Mouse (Mus musculus): ENCODE measurements around the gene Tmem245. TPM values are rescaled to one million over a fixed set of nuclear protein-coding genes. Genes with fewer than 3 reads are reported as not detected.
A peak's percentile ranks its signal among the peaks of the same experiment; 100 is the strongest.

Gene Tmem245
- polyA plus RNA-seq, 1 experiment: 11.0 TPM

DNA sequence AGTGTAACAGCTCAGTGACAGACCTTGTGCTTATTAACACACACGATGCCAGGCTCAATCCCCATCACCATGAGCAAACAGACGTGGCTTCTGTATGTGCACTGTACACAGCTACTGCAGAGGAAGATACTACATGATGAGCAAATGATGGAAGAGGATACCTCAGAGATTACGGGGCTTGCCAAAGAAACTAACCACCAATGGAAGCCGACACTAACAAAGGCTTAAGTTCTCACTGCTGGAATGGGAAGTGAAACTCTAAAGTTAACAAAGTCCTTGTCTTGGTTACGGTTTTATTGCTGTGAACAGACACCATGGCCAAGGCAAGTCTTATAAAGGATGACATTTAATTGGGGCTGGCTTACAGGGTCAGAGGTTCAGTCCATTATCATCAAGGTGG, 41.7 kb downstream of the Tmem245 start:
- Histone ChIP-seq H3K4me1 (ENCODE audit: control insufficient read depth, insufficient read depth, low read length) (no peaks in the 10 kb centered on the region), H3K4me3 (replicated peaks; ENCODE audit: insufficient read depth, low read depth, low read length) (no peak overlapping the region), H3K27ac (ENCODE audit: insufficient read depth, low read length) (no peak overlapping the region), H3K27me3 (ENCODE audit: control insufficient read depth, insufficient read depth, low read length) (no peaks in the 10 kb centered on the region)
- TF ChIP-seq CTCF (IDR thresholded peaks at IDR 0.05; ENCODE audit: borderline replicate concordance, insufficient read depth, low read depth, low read length) (no peak), POLR2A (IDR thresholded peaks at IDR 0.05; ENCODE audit: borderline replicate concordance, insufficient read depth, low read length) (no peak)
- no peak for DNase-seq
- 94% methylated on average over 5 of the region's 5 CpGs for WGBS

DNA sequence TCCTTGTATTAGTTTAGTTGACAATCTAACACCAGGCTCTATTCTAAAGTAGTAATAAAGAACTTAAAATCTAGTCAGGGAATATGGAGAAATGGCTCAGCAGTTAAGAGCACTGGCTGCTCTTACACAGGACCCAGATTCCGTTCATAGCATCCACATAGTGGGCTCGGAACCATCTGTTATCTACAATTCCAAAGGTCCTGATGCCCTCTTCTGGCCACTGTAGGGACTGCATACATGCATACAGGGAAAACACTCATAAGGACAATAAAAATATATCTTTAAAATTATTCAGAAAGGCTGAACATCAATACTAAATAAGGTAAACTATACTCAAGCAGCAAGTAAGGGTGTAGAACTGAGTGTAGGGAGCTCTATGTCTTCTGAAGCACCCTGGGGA, 45.6 kb downstream of the Tmem245 start:
- no peak for DNase-seq
- H3K4me3 ChIP-seq (replicated peaks; ENCODE audit: insufficient read depth, low read depth, low read length): no peak overlapping the region
- WGBS: 90% methylated on average over 2 of the region's 2 CpGs
- H3K27me3 ChIP-seq (ENCODE audit: control insufficient read depth, insufficient read depth, low read length): no peaks in the 10 kb centered on the region
- no peak overlapping the region for H3K27ac ChIP-seq (ENCODE audit: insufficient read depth, low read length)
- TF ChIP-seq CTCF (IDR thresholded peaks at IDR 0.05; ENCODE audit: borderline replicate concordance, insufficient read depth, low read depth, low read length) (no peak), POLR2A (IDR thresholded peaks at IDR 0.05; ENCODE audit: borderline replicate concordance, insufficient read depth, low read length) (no peak)
- no peaks in the 10 kb centered on the region for H3K4me1 ChIP-seq (ENCODE audit: control insufficient read depth, insufficient read depth, low read length)

DNA sequence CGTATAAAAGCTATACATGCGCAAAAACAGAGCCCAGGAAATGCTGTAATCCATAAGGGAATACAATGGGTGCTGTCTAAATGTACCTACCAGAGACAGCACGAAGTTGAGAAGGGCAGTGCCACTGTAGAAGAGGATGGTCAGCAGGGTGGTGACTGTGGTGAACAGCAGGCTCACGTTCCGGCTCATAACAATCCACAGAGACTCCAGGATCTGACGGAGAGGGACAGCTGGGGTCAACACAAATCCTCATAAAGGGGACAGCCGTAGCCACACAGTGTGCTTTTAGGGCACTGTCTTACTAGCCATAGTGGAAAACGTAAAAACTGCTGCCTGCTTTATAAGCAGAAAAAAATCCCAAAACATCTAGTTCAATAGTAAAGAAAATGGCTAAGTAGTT, 48.0 kb downstream of the Tmem245 start:
- 87% methylated on average over 8 of the region's 8 CpGs for WGBS
- TF ChIP-seq CTCF (IDR thresholded peaks at IDR 0.05; ENCODE audit: borderline replicate concordance, insufficient read depth, low read depth, low read length) (no peak), POLR2A (IDR thresholded peaks at IDR 0.05; ENCODE audit: borderline replicate concordance, insufficient read depth, low read length) (no peak)
- H3K4me3 ChIP-seq (replicated peaks; ENCODE audit: insufficient read depth, low read depth, low read length): no peak overlapping the region
- no peak overlapping the region for H3K27ac ChIP-seq (ENCODE audit: insufficient read depth, low read length)
- no peak for DNase-seq
- H3K4me1 ChIP-seq (ENCODE audit: control insufficient read depth, insufficient read depth, low read length): no peaks in the 10 kb centered on the region; the same call in 1 of the 2 replicates
- H3K27me3 ChIP-seq (ENCODE audit: control insufficient read depth, insufficient read depth, low read length): no peaks in the 10 kb centered on the region

DNA sequence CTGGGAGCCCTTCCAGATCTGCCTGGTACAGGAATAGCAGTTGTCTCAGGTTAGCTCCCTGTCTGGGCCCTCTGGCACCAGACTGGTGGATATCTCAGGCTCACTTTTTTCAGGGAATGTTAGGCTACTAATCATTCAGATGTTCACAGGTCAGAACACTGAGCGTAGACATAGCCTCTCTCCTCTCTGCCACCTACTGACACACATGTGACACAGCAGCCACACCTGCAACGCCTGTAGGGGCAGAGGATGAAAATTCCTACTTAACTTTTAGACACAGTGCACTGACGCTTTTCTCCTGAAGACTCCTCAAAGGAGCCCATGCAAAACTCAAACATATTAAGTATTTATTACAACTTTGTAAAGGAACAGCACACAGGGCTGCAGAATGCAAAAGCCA, 49.7 kb downstream of the Tmem245 start:
- no peak for DNase-seq

DNA sequence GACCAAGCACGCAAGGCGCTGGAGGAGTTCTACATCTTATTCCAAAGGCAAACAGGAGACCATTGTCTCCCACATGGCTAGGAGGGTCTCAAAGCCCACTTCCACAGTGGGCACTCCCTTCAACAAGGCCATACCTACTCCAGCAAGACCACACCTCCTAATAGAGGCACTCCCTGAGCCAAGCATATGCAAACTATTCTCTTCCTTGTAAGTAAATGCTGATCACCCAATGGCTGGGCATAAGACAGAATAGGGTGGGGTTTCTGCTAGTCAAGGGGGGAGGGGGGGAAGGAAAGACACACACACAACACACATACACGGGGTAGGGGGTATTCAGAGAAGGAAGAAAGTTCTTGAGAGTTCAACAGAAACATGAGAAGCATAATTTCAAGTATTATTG, 53.0 kb downstream of the Tmem245 start:
- Histone ChIP-seq H3K4me1 (ENCODE audit: control insufficient read depth, insufficient read depth, low read length) (no peaks in the 10 kb centered on the region; the same call in 1 of the 2 replicates), H3K27ac (ENCODE audit: insufficient read depth, low read length) (no peak overlapping the region), H3K27me3 (ENCODE audit: control insufficient read depth, insufficient read depth, low read length) (no peaks in the 10 kb centered on the region), H3K4me3 (replicated peaks; ENCODE audit: insufficient read depth, low read depth, low read length) (no peak overlapping the region)
- TF ChIP-seq POLR2A (IDR thresholded peaks at IDR 0.05; ENCODE audit: borderline replicate concordance, insufficient read depth, low read length) (no peak), CTCF (IDR thresholded peaks at IDR 0.05; ENCODE audit: borderline replicate concordance, insufficient read depth, low read depth, low read length) (no peak)
- 96% methylated on average over 3 of the region's 3 CpGs for WGBS
- no peak for DNase-seq

More for the DNA sequence above, 49.7 kb downstream of the Tmem245 start:
- TF ChIP-seq POLR2A (IDR thresholded peaks at IDR 0.05; ENCODE audit: borderline replicate concordance, insufficient read depth, low read length) (no peak), CTCF (IDR thresholded peaks at IDR 0.05; ENCODE audit: borderline replicate concordance, insufficient read depth, low read depth, low read length) (no peak)
- no peaks in the 10 kb centered on the region for H3K27me3 ChIP-seq (ENCODE audit: control insufficient read depth, insufficient read depth, low read length)
- 78% methylated on average over 3 of the region's 3 CpGs for WGBS
- no peaks in the 10 kb centered on the region; the same call in 1 of the 2 replicates for H3K4me1 ChIP-seq (ENCODE audit: control insufficient read depth, insufficient read depth, low read length)
- H3K4me3 ChIP-seq (replicated peaks; ENCODE audit: insufficient read depth, low read depth, low read length): no peak overlapping the region
- H3K27ac ChIP-seq (ENCODE audit: insufficient read depth, low read length): no peak overlapping the region

DNA sequence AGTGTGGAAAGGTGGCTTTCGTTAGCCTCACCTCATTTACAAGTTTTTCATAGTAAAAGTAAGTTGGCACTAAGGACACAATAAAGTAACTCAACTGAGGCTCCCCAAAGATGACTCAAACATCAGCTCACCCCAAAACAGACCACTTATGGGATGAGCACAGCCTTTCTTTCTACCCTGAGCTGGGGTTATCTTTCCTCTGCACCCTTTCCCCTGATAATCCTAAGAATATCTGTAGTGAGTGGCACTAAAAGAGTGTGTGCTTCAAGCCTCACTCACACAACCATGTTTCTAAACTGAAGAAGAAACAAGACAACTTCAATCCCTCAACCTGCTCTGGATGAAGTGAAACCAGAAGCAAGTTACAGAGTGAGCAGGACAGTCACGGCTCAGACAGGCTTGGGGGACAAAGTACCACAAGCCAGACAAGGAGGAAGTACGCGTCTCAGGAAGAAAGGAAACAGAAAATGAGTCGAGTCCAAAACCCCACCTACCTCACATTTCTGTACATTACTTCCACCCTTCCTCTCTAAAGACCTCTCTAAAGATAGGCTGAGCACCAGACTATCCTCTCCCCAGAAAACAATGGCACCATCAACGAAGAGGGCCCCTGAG, 54.6 kb downstream of the Tmem245 start:
- Histone ChIP-seq H3K27me3 (ENCODE audit: control insufficient read depth, insufficient read depth, low read length) (no peaks in the 10 kb centered on the region), H3K4me3 (replicated peaks; ENCODE audit: insufficient read depth, low read depth, low read length) (no peak overlapping the region), H3K27ac (ENCODE audit: insufficient read depth, low read length) (no peak overlapping the region), H3K4me1 (ENCODE audit: control insufficient read depth, insufficient read depth, low read length) (no peaks in the 10 kb centered on the region; the same call in 1 of the 2 replicates)
- 94% methylated on average over 6 of the region's 6 CpGs for WGBS
- no peak for DNase-seq
- TF ChIP-seq CTCF (IDR thresholded peaks at IDR 0.05; ENCODE audit: borderline replicate concordance, insufficient read depth, low read depth, low read length) (no peak), POLR2A (IDR thresholded peaks at IDR 0.05; ENCODE audit: borderline replicate concordance, insufficient read depth, low read length) (no peak)

DNA sequence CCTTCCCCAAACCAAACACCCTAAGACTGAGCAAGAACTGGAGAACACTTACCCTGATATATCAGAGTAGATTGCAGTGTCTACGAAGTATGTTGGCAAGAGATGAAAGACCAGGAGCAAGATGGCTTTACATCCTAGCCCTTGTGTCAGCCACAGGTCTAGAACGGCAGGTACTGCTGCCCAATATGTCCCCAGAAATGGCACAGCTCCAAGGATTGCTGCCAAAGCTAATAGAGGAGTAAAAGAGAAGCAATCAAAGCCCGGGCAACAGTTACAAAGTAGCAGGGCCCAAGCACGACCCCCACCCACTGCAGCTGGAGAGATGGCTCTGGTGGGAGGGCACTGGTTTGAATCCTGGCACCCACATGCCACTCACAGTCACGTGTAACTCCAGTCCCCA, 58.8 kb downstream of the Tmem245 start:
- no peaks in the 10 kb centered on the region for H3K4me1 ChIP-seq (ENCODE audit: control insufficient read depth, insufficient read depth, low read length)
- no peak overlapping the region for H3K27ac ChIP-seq (ENCODE audit: insufficient read depth, low read length)
- no peaks in the 10 kb centered on the region for H3K27me3 ChIP-seq (ENCODE audit: control insufficient read depth, insufficient read depth, low read length)
- H3K4me3 ChIP-seq (replicated peaks; ENCODE audit: insufficient read depth, low read depth, low read length): no peak overlapping the region
- TF ChIP-seq CTCF (IDR thresholded peaks at IDR 0.05; ENCODE audit: borderline replicate concordance, insufficient read depth, low read depth, low read length): no peak
- TF ChIP-seq POLR2A (IDR thresholded peaks at IDR 0.05; ENCODE audit: borderline replicate concordance, insufficient read depth, low read length): no peak
- peak; percentile 26 to 32 for DNase-seq
- WGBS: 16% methylated on average over 5 of the region's 5 CpGs

DNA sequence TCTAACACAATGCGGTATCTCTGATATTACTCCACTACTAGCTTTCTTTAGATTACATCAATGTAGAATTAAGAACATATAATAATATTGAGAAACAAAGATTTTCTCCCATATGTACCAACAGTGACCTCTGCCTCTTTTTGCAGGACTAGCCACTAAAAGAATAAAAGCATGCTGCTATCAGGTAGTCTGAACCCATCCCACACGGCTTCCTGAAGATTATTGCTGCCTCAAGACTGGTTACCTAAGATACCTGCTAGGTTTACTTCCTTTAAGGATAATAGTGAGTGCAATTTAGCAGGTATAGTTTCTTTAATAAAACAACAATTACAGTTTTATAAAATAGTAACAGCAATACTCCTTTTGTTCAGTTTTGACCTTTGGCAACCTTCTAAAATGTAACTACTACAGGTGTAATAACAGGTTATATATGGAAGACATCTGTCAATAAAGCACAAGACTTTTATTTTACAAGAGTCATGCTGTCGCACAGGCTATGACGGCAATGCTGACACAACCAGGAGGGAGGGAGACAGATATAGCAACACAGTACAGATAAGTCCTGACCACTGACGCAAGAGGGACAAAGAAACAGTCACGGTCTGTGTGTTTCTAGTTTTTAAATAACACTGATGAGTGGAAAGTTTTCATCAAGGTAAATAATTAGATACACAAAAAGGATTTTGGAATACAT, 60.8 kb downstream of the Tmem245 start:
- TF ChIP-seq CTCF (IDR thresholded peaks at IDR 0.05; ENCODE audit: borderline replicate concordance, insufficient read depth, low read depth, low read length) (no peak), POLR2A (IDR thresholded peaks at IDR 0.05; ENCODE audit: borderline replicate concordance, insufficient read depth, low read length) (no peak)
- Histone ChIP-seq H3K27me3 (ENCODE audit: control insufficient read depth, insufficient read depth, low read length) (no peaks in the 10 kb centered on the region), H3K4me3 (replicated peaks; ENCODE audit: insufficient read depth, low read depth, low read length) (no peak overlapping the region), H3K4me1 (ENCODE audit: control insufficient read depth, insufficient read depth, low read length) (no peaks in the 10 kb centered on the region), H3K27ac (ENCODE audit: insufficient read depth, low read length) (no peak overlapping the region)
- no peak for DNase-seq
- 95% methylated on average over 6 of the region's 6 CpGs for WGBS
